Mouse (Mus musculus) midbrain, embryonic 11.5 days (tissue): Measurements from ENCODE around the gene F11r. TPM values are rescaled to one million over a fixed set of nuclear protein-coding genes. Genes with fewer than 3 reads are reported as not detected.

ENCODE experiments used
- ATAC-seq: fragments of 200-750 bp; cut with Nextera tagmentation; 2 replicates; pipeline ENCODE4 v1.8.0; 2017; ENCODE audit warnings: moderate TSS enrichment, moderate library complexity; ENCODE audit not compliant: low FRiP score
- DNase-seq: peaks from one replicate; pipeline ENCODE4 v3.0.0; 2015; ENCODE audit warnings: low spot score; ENCODE audit errors: missing footprints
- H3K27ac ChIP-seq: fragments of 300-500 bp; sonication (generic); 2 replicates; pipeline ENCODE4 v1.5.1; 2014; ENCODE audit warnings: low read depth, low read length
- H3K27me3 ChIP-seq: fragments of 300-500 bp; sonication (generic); 2 replicates; pipeline ENCODE4 v1.6.1; 2014; ENCODE audit warnings: mild to moderate bottlenecking, low read length, moderate library complexity, mixed read lengths; ENCODE audit not compliant: control insufficient read depth, insufficient read depth
- H3K36me3 ChIP-seq: fragments of 300-500 bp; sonication (generic); 2 replicates; pipeline ENCODE4 v1.6.1; 2014; ENCODE audit warnings: mild to moderate bottlenecking, low read length, moderate library complexity, mixed read lengths; ENCODE audit not compliant: control insufficient read depth, insufficient read depth
- H3K4me1 ChIP-seq: fragments of 300-500 bp; sonication (generic); 2 replicates; pipeline ENCODE4 v1.6.1; 2014; ENCODE audit warnings: low read length; ENCODE audit not compliant: control insufficient read depth, insufficient read depth
- H3K4me2 ChIP-seq: fragments of 300-500 bp; sonication (generic); 2 replicates; pipeline ENCODE4 v1.6.1; 2014; ENCODE audit warnings: mild to moderate bottlenecking, moderate library complexity
- H3K4me3 ChIP-seq: fragments of 300-500 bp; sonication (generic); 2 replicates; pipeline ENCODE4 v1.5.1; 2014; ENCODE audit warnings: low read depth, low read length
- H3K9ac ChIP-seq: fragments of 300-500 bp; sonication (generic); 2 replicates; pipeline ENCODE4 v1.6.1; 2014; ENCODE audit warnings: low read length
- H3K9me3 ChIP-seq: fragments of 300-500 bp; sonication (generic); 2 replicates; pipeline ENCODE4 v1.6.1; 2016; ENCODE audit warnings: low read length; ENCODE audit not compliant: control insufficient read depth
- WGBS: fragments of 180-500 bp; shearing (Covaris S2); extraction: QIAGEN DNeasy Blood & Tissue Kit; methylation state at CpG from one replicate; pipeline ENCODE4 v1.1.7; 2014; 5-methylcytosine and 5-hydroxymethylcytosine counted together
- polyA plus RNA-seq: library from polyadenylated mRNA; unstranded; fragments of >200 nt; fragmentation: Nextera tagmentation; extraction: Ambion mirVana; gene quantifications from 2 replicates; pipeline ENCODE4 v1.2.1, GENCODE M21; 2014

F11r gene
- polyA plus RNA-seq, 1 experiment from 2014 or later: 9.9 TPM

GRCm38 (mm10) chr1:171501016-171501610 lies 63.8 kb downstream of the F11r start:
- Histone ChIP-seq H3K36me3 (no peaks in the 10 kb centered on the region), H3K9me3 (no peaks in the 10 kb centered on the region), H3K27ac (no peak overlapping the region), H3K4me1 (0 out of 2 replicates have a peak, but pooled peaks cover 2% of the 10 kb centered on the region), H3K9ac (no peak overlapping the region), H3K27me3 (no peaks in the 10 kb centered on the region), H3K4me3 (no peak overlapping the region), H3K4me2 (no peak overlapping the region)
- 64% methylated on average over 6 of the region's 6 CpGs for WGBS
- DNase-seq (peak; percentile 68), ATAC-seq (no peak)

- Histone ChIP-seq H3K4me2 (peak overlapping the region; percentile 29; the same call in 1 of the 2 replicates), H3K27me3 (no peaks in the 10 kb centered on the region), H3K27ac (peak overlapping the region; percentile 44; the same call in 1 of the 2 replicates), H3K4me1 (0 out of 2 replicates have a peak, but pooled peaks cover 2% of the 10 kb centered on the region), H3K9me3 (no peaks in the 10 kb centered on the region), H3K36me3 (no peaks in the 10 kb centered on the region), H3K9ac (no peak overlapping the region), H3K4me3 (no peak overlapping the region)
- WGBS: 6% methylated on average over 5 of the region's 5 CpGs
- ATAC-seq (no peak), DNase-seq (peak; percentile 91)
These were observed 64.3 kb downstream of the F11r start for GRCm38 (mm10) chr1:171501636-171502080.

GRCm38 (mm10) chr1:171502388-171503249 lies 65.3 kb downstream of the F11r start:
- Histone ChIP-seq H3K4me1 (0 out of 2 replicates have a peak, but pooled peaks cover 2% of the 10 kb centered on the region), H3K9ac (no peak overlapping the region; the same call in 1 of the 2 replicates), H3K9me3 (no peaks in the 10 kb centered on the region), H3K4me2 (peak overlapping the region; percentile 6; the same call in 1 of the 2 replicates), H3K27me3 (no peaks in the 10 kb centered on the region), H3K36me3 (no peaks in the 10 kb centered on the region), H3K4me3 (no peak overlapping the region), H3K27ac (peak overlapping the region; percentile 95)
- ATAC-seq (peak; percentile 86), DNase-seq (peak; percentile 96)
- under 1% methylated on average over 14 of the region's 14 CpGs for whole genome bisulfite sequencing

GRCm38 (mm10) chr1:171503250-171503591 lies 65.9 kb downstream of the F11r start, which contains the start of gene Alyref2:
Gene Alyref2 (plus strand): TSS chr1:171503478.
- Histone ChIP-seq H3K36me3 (no peaks in the 10 kb centered on the region), H3K4me3 (peak within 1 kb of the TSS; percentile 55), H3K27me3 (no peaks in the 10 kb centered on the region), H3K9me3 (no peaks in the 10 kb centered on the region), H3K9ac (peak within 1 kb of the TSS; percentile 85), H3K27ac (peak within 1 kb of the TSS; percentile 95), H3K4me1 (0 out of 2 replicates have a peak, but pooled peaks cover 2% of the 10 kb centered on the region), H3K4me2 (peak within 1 kb of the TSS; percentile 62)
- WGBS: under 1% methylated on average over 19 of the region's 19 CpGs
- ATAC-seq: peak; percentile 90
- peak; percentile 98 for DNase-seq

DNA sequence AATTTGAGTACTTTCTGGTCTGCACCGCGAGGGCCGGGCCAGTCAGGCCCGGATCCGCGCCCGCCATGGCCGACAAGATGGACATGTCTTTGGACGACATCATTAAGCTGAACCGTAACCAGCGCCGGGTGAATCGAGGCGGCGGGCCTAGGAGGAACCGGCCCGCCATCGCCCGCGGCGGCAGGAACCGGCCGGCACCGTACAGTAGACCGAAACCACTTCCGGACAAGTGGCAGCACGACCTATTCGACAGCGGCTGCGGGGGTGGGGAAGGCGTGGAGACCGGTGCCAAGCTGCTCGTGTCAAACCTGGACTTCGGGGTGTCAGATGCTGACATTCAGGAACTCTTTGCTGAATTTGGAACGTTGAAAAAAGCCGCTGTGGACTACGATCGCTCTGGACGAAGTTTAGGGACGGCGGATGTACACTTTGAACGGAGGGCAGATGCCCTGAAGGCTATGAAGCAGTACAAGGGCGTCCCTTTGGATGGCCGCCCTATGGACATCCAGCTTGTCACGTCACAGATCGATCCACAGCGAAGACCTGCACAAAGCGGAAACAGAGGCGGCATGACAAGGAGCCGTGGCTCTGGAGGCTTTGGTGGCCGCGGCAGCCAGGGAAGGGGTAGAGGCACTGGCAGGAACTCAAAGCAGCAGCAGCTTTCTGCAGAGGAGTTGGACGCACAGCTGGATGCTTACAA lies 66.4 kb downstream of the F11r start:
- Histone ChIP-seq H3K27ac (peak overlapping the region; percentile 95), H3K9ac (peak overlapping the region; percentile 85), H3K4me1 (0 out of 2 replicates have a peak, but pooled peaks cover 2% of the 10 kb centered on the region), H3K4me2 (peak overlapping the region; percentile 62), H3K27me3 (no peaks in the 10 kb centered on the region), H3K9me3 (no peaks in the 10 kb centered on the region), H3K36me3 (no peaks in the 10 kb centered on the region), H3K4me3 (peak overlapping the region; percentile 55)
- under 1% methylated on average over 53 of the region's 53 CpGs for WGBS
- DNase-seq (peak; percentile 98), ATAC-seq (peak; percentile 63)

DNA sequence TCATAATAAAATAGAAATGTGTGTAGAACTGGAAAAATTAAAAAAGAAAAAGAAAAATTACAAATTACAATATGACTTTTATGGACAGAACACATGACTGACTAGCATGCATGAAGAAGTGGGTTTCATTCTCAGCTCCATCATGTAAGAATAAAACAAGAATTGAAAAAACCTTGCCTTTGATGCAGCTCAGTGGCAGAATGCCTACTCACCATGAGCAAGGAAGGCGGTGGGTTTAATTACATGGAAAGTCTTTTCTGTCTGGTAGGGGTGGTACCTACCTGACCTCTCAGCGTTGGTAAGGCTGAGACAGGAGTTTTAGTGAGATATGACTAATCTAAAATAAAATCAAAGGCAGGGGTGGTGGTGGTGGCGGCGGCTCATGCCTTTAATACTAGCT lies 67.3 kb downstream of the F11r start:
- ATAC-seq: no peak
- Histone ChIP-seq H3K9me3 (no peaks in the 10 kb centered on the region), H3K4me1 (0 out of 2 replicates have a peak, but pooled peaks cover 2% of the 10 kb centered on the region), H3K36me3 (no peaks in the 10 kb centered on the region), H3K4me2 (peak overlapping the region; percentile 62), H3K4me3 (peak overlapping the region; percentile 55), H3K27me3 (no peaks in the 10 kb centered on the region), H3K27ac (no peak overlapping the region), H3K9ac (peak overlapping the region; percentile 38; the same call in 1 of the 2 replicates)
- peak; percentile 77 for DNase-seq
- 74% methylated on average over 4 of the region's 4 CpGs for WGBS

- ATAC-seq: no peak
- Histone ChIP-seq H3K27me3 (no peaks in the 10 kb centered on the region), H3K4me2 (no peak overlapping the region), H3K27ac (no peak overlapping the region), H3K4me1 (no peaks in the 10 kb centered on the region), H3K4me3 (no peak overlapping the region), H3K9ac (no peak overlapping the region), H3K9me3 (no peaks in the 10 kb centered on the region), H3K36me3 (no peaks in the 10 kb centered on the region)
- DNase-seq: peak; percentile 28
- WGBS: 94% methylated on average over 2 of the region's 2 CpGs
These were observed 75.9 kb downstream of the F11r start for GRCm38 (mm10) chr1:171513234-171513633.

GRCm38 (mm10) chr1:171513760-171514159 lies 76.4 kb downstream of the F11r start:
- no peak for ATAC-seq

More at GRCm38 (mm10) chr1:171513760-171514159, 76.4 kb downstream of the F11r start:
- no peak overlapping the region for H3K9ac ChIP-seq
- H3K27me3 ChIP-seq: no peaks in the 10 kb centered on the region
- H3K27ac ChIP-seq: no peak overlapping the region
- 89% methylated on average over 1 of the region's 1 CpGs for WGBS
- H3K36me3 ChIP-seq: no peaks in the 10 kb centered on the region
- no peaks in the 10 kb centered on the region for H3K4me1 ChIP-seq
- H3K4me3 ChIP-seq: no peak overlapping the region
- no peaks in the 10 kb centered on the region for H3K9me3 ChIP-seq
- no peak overlapping the region for H3K4me2 ChIP-seq
- no peak for DNase-seq
